Mouse (Mus musculus) cerebellum, adult 2 months (tissue): ENCODE results near the gene Fabp3.

Experiments used
- CTCF ChIP-seq: fragments of 200-500 bp; IDR thresholded peaks from 2 replicates; pipeline ENCODE4 v1.5.1; 2011; ENCODE audit warnings: low read depth, mild to moderate bottlenecking, control low read depth, low read length, moderate library complexity, borderline replicate concordance; ENCODE audit not compliant: insufficient read depth
- POLR2A ChIP-seq: fragments of 200-500 bp; IDR thresholded peaks from 2 replicates; pipeline ENCODE4 v1.6.1; 2011; ENCODE audit warnings: low read length, control low read depth, borderline replicate concordance; ENCODE audit not compliant: insufficient read depth

DNA sequence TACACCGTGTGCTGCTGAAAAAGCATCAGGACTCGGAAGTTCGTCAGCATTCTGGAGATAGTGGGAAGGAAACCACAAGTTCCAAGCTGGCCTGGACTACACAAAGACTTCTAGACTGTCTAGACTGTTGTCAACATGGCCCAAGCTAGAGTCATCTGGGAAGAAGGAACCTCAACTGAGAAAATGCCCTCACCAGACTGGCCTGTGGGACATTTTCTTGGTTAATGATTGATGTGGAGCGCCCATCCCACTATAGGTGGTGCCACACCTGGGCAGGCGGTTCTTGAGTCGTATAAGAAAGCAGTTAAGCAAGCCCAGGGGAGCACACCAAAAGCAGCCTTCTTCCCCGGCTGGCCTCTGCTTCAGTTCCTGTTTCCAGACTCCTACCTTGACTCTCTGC lies 44.2 kb downstream of the Fabp3 start:
- TF ChIP-seq POLR2A (no peak), CTCF (no peak)
